Mouse (Mus musculus) forebrain, embryonic 12.5 days (tissue): Measurements from ENCODE around the gene Rnase1. TPM values are rescaled to one million over a fixed set of nuclear protein-coding genes. Genes with fewer than 3 reads are reported as not detected.

Experiments used
- ATAC-seq: fragments of 200-750 bp; cut with Nextera tagmentation; 2 replicates; pipeline ENCODE4 v1.8.0; 2017; ENCODE audit warnings: moderate TSS enrichment; ENCODE audit not compliant: low FRiP score
- H3K27ac ChIP-seq: fragments of 300-500 bp; sonication (generic); 2 replicates; pipeline ENCODE4 v1.5.1; 2016; ENCODE audit warnings: mild to moderate bottlenecking
- H3K27me3 ChIP-seq: fragments of 300-500 bp; sonication (generic); 2 replicates; pipeline ENCODE4 v1.6.1; 2016; ENCODE audit warnings: mild to moderate bottlenecking
- H3K36me3 ChIP-seq: fragments of 300-500 bp; sonication (generic); replicated peaks from 2 replicates; pipeline ENCODE4 v1.6.1; 2016; ENCODE audit warnings: mild to moderate bottlenecking
- H3K4me1 ChIP-seq: fragments of 300-500 bp; sonication (generic); 2 replicates; pipeline ENCODE4 v1.6.1; 2016
- H3K4me2 ChIP-seq: fragments of 300-500 bp; sonication (generic); 2 replicates; pipeline ENCODE4 v1.6.1; 2016; ENCODE audit warnings: mild to moderate bottlenecking, moderate library complexity
- H3K4me3 ChIP-seq: fragments of 300-500 bp; sonication (generic); replicated peaks from 2 replicates; pipeline ENCODE4 v1.5.1; 2016; ENCODE audit warnings: mild to moderate bottlenecking
- H3K9ac ChIP-seq: fragments of 300-500 bp; sonication (generic); 2 replicates; pipeline ENCODE4 v1.6.1; 2016; ENCODE audit warnings: mild to moderate bottlenecking
- H3K9me3 ChIP-seq: fragments of 300-500 bp; sonication (generic); 2 replicates; pipeline ENCODE4 v1.6.1; 2016
- WGBS: fragments of 180-500 bp; shearing (Covaris S2); methylation state at CpG from one replicate; pipeline ENCODE4 v1.1.7; 2016; 5-methylcytosine and 5-hydroxymethylcytosine counted together
- polyA plus RNA-seq: library from polyadenylated mRNA; unstranded; fragments of >200 nt; fragmentation: Nextera tagmentation; extraction: Ambion mirVana; gene quantifications from 2 replicates; pipeline ENCODE4 v1.2.1, GENCODE M21; 2016

Rnase1 gene
- polyA plus RNA-seq, 1 experiment from 2014 or later = not detected

DNA sequence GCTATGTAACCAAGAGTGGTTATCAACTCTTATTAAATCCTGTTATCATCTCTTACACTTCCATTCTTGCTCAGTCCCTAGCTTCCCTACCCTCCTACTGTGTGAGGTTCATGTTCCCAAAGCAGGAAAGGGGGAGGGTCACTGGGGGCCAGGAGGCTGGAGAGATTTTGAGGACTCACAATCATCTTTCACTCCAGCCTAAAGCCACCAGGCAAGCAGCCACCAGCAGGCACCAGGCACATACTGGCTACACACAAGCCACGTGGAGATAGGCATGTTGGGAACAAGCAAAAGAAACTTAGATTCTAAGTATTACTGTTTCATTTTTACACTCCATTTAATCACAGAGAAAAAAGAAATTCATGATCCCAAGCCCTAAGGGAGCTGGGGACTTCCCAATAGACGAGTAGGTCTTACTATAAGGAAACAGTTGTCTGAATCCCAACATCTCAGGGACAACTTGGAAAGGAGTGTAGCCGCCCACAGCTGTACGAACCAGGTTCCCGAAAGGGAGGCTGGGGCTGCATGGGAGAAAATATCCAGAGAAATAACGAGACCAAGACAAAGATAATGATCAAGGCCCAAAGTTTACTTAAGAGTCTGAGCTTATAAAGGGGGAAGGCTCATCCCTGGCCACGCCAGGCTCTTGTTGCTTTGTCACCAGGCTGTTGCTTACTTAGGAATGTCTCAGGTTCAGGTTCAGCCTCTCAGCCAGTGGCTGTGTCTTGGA is 15.3 kb downstream of the Rnase1 start:
- Histone ChIP-seq H3K4me1 (no peaks in the 10 kb centered on the region), H3K9me3 (no peaks in the 10 kb centered on the region), H3K4me3 (no peak overlapping the region), H3K27ac (no peak overlapping the region), H3K9ac (no peak overlapping the region), H3K36me3 (no peaks in the 10 kb centered on the region), H3K4me2 (no peak overlapping the region), H3K27me3 (no peaks in the 10 kb centered on the region)
- WGBS = 84% methylated on average over 7 of the region's 7 CpGs
- ATAC-seq = no peak

DNA sequence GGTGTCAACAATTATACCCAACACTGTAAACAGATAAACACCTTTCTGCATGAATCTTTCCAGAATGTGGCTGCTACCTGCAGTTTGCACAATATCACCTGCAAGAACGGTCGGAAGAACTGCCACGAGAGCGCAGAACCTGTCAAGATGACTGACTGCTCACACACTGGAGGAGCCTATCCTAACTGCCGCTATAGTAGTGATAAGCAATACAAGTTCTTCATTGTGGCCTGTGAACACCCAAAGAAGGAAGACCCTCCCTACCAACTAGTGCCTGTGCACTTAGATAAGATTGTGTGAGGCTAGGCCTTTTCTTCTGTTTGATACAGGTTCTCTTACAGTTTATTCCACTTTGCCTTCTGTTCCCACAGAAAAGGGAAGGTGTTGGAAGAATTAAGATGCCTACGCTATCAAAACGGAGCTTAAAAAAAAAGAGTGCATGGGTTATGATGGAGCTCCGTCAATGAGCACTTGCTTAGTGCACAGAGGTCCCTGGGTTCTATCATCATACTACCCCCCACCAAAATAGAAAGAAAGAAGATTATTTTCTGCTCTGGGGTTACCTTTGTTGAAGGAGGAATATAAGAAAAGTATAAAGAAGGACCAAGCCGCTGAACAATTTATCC is 16.2 kb downstream of the Rnase1 start:
- Histone ChIP-seq H3K27me3 (no peaks in the 10 kb centered on the region), H3K27ac (no peak overlapping the region), H3K9me3 (no peaks in the 10 kb centered on the region), H3K9ac (no peak overlapping the region), H3K36me3 (no peaks in the 10 kb centered on the region), H3K4me1 (no peaks in the 10 kb centered on the region), H3K4me2 (no peak overlapping the region), H3K4me3 (no peak overlapping the region)
- ATAC-seq = no peak
- WGBS = 91% methylated on average over 9 of the region's 9 CpGs

DNA sequence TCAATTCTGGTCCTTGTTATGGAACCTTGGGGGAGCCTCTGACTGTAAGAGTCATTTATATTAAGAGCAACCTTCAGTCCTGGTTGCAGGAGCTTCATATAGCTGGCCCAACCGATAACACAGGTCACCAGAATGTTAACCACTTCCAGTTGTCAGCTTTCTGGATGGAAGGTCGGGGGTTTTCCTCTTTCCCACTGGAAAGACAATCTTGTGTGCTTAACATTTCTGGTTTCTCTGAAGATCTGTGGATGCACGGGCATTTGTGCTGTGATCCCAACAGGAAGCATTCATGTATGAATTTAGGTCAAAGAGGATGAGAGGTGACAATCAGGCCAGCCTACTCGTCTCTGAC is 17.0 kb downstream of the Rnase1 start:
- Histone ChIP-seq H3K9me3 (no peaks in the 10 kb centered on the region), H3K27me3 (no peaks in the 10 kb centered on the region), H3K4me1 (no peaks in the 10 kb centered on the region), H3K36me3 (no peaks in the 10 kb centered on the region), H3K4me2 (no peak overlapping the region), H3K9ac (no peak overlapping the region), H3K27ac (no peak overlapping the region), H3K4me3 (no peak overlapping the region)
- 81% methylated on average over 4 of the region's 4 CpGs for WGBS
- no peak for ATAC-seq

DNA sequence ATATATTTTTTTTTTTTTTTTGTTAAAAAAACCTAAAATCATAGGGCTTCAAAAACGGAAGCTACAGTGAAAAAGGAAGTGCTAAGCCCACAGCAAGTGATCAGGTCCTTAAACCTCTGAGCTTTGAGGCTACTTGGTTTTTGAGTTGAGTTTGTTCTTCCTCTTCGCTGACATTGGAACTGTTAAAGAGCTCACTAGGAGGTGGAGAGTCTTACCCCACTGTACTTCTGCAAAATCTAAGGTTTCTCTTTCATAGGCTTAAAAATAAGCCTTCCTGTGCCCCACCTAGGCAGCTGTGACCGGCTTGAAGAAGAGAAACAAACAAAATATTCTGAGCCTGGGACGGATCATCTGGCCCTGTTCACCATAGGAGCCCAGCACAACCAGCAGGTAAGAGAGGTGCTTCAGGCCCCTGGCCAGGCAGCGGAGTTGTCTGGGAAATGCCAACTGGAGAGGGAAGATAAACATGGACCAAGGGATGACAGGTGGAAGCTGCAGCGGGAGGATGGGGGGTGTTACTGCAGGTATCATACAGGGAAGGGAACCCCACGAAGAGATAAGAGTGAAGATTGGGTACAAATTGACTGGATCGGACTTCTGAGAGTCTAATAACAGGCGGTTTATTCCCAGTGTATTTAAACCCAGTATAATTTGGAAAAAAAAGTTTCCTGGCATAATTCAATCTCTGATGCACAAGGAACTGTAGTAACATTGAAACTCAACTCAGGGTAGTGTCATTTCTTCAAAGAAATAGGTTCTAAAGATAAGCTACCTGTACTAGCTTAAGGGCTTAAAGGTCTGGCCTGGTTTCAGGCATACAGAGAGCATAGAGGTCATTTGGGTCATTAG is 17.6 kb downstream of the Rnase1 start:
- no peaks in the 10 kb centered on the region for H3K4me1 ChIP-seq
- H3K9me3 ChIP-seq = no peaks in the 10 kb centered on the region
- WGBS = 86% methylated on average over 9 of the region's 9 CpGs
- H3K27me3 ChIP-seq = no peaks in the 10 kb centered on the region
- H3K4me2 ChIP-seq = no peak overlapping the region
- no peak overlapping the region for H3K27ac ChIP-seq
- H3K36me3 ChIP-seq = no peaks in the 10 kb centered on the region
- no peak overlapping the region for H3K9ac ChIP-seq
- H3K4me3 ChIP-seq = no peak overlapping the region
- ATAC-seq = no peak

DNA sequence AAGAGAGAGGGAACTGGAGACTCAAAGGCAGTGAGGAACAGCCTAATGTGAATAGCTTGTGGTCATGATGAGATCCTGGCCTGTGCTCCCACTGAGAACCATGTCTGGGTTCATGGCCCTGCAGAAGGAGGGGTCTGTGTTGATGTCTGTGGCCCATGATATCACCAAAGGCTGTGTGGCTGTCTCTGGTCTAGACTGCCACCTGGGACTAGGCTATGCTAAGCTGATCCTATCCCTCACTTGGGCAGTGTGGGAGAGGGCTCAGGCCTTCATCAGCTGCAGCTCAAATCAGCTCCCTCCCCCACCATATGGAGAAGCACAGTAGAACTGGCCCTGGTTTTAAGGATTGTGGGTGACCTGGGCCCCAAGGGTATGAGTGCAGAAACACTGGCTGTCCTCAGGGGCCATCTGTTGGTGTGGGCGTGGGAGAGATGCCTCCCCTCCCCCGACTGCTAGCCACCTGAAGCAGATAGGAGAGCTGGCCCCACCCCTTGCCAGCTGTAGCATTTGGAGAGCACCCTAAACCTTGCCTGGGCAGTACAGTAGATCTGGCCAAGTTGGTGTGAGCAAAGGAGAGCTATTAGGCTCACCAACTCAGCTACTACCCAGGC is 18.8 kb downstream of the Rnase1 start:
- H3K9me3 ChIP-seq = no peaks in the 10 kb centered on the region
- H3K4me3 ChIP-seq = no peak overlapping the region
- H3K27me3 ChIP-seq = no peaks in the 10 kb centered on the region
- 78% methylated on average over 2 of the region's 2 CpGs for WGBS
- H3K9ac ChIP-seq = no peak overlapping the region
- no peaks in the 10 kb centered on the region for H3K36me3 ChIP-seq
- H3K27ac ChIP-seq = no peak overlapping the region
- no peak overlapping the region for H3K4me2 ChIP-seq
- no peak for ATAC-seq
- no peaks in the 10 kb centered on the region for H3K4me1 ChIP-seq

DNA sequence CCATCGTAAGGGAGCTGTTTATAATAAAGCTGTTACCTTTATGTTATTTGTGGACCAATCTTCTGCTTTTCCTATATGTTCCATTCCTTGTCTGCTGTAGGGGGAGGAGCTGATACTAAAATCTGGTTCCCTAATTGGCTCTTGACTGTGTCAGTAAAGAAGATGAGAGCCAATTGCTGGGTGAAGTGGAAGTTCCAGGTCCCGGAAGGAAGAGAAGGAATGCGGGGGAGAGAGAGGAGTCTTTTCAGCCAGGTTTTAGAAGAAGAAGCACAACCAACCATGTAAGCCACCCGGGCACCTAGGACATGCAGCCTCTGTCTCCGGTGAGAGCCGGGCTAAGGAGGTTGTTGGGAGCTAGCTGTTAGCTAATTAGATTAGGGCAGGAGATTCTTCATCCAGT is 20.9 kb downstream of the Rnase1 start:
- Histone ChIP-seq H3K4me3 (no peak overlapping the region), H3K4me2 (no peak overlapping the region), H3K36me3 (no peaks in the 10 kb centered on the region), H3K27ac (no peak overlapping the region), H3K9me3 (no peaks in the 10 kb centered on the region), H3K9ac (no peak overlapping the region), H3K27me3 (no peaks in the 10 kb centered on the region), H3K4me1 (no peaks in the 10 kb centered on the region)
- 79% methylated on average over 6 of the region's 6 CpGs for WGBS
- ATAC-seq = no peak

DNA sequence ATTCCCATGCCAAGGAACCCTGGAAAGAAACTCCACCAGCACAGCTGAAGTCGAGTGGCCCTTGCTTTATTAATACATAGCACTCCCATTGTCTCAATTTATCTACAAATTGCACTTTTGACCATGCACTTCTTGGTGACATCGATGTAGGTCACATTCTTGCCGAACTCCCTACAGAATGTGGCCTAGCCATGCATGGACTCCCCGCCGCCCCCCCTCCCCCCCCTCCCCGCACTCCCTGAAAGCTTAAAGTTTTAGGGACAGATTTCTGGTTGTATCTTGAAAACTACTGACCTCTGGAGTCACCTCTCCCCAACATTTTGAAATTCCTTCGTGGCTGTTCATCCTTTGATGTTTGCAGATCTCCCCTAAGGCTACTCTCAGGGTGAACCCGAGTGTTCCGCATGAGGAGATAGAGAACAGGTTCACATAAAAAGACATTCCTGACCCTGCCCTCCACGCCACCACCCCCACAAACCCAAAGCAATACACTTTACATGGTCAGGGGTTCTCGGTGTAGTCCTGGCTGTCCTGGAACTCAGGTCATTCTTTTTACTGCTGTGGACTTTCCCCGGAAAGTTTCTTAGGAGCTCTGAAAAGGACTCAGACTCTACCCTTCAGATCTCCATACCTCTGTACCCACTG is 32.5 kb downstream of the Rnase1 start, which contains the start of gene Eddm3b:
Gene Eddm3b, plus strand, starts transcription at position 511 of the 645 bp plus-strand sequence.
- 56% methylated on average over 12 of the region's 12 CpGs for WGBS
- ATAC-seq = no peak
- no peak within 1 kb of the TSS for H3K4me3 ChIP-seq
- H3K36me3 ChIP-seq = no peaks in the 10 kb centered on the region
- H3K9me3 ChIP-seq = no peaks in the 10 kb centered on the region; the same call in 1 of the 2 replicates
- H3K27ac ChIP-seq = no peak within 1 kb of the TSS
- no peaks in the 10 kb centered on the region for H3K27me3 ChIP-seq
- peak within 1 kb of the TSS; percentile 13; the same call in 1 of the 2 replicates for H3K4me2 ChIP-seq
- no peak within 1 kb of the TSS for H3K9ac ChIP-seq
- no peaks in the 10 kb centered on the region for H3K4me1 ChIP-seq

DNA sequence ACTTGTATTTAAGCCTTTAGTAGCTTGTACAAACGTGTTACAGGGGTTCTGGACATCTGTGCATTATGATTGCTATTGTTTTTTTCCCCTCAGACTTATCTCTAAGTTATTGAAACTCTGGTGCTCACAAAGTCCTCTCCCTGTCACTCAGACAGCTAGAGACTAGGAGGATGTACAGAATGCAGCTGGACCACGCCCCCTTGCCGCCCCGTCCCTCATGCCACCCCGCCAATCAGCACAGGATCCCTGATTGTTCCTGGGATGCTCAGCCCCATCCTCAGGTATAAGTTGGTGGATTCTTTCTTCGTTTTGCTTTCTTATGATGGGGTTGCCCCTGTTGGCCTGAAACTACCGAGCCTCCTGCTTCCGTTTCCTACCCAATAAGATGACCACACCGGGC is 33.1 kb downstream of the Rnase1 start:
- Histone ChIP-seq H3K4me1 (no peaks in the 10 kb centered on the region), H3K36me3 (no peaks in the 10 kb centered on the region), H3K9ac (no peak overlapping the region), H3K4me3 (no peak overlapping the region), H3K27ac (no peak overlapping the region), H3K9me3 (no peaks in the 10 kb centered on the region; the same call in 1 of the 2 replicates), H3K4me2 (peak overlapping the region; percentile 13; the same call in 1 of the 2 replicates), H3K27me3 (no peaks in the 10 kb centered on the region)
- WGBS = 22% methylated on average over 9 of the region's 9 CpGs
- ATAC-seq = no peak

DNA sequence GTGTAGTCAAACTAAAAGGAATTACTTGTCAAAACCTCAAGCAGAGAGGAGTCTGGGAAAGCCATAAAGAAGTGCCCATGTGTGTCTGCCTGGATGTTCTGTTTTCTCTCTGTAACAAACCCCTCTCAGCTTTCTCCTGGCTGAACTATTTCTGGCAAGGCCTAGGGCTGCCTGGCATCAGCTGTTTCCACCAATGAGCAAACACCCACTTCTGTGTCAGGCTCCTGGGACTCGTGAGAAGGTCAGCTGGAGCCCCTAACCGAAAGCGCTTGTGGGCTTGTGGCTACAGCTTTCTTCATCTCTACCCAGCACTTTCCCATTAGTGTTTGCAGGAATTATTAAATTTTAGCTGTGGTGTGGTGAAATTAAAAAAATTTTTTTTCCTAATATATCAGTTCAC is 34.6 kb downstream of the Rnase1 start:
- H3K36me3 ChIP-seq = no peaks in the 10 kb centered on the region
- 74% methylated on average over 3 of the region's 3 CpGs for WGBS
- ATAC-seq = no peak

DNA sequence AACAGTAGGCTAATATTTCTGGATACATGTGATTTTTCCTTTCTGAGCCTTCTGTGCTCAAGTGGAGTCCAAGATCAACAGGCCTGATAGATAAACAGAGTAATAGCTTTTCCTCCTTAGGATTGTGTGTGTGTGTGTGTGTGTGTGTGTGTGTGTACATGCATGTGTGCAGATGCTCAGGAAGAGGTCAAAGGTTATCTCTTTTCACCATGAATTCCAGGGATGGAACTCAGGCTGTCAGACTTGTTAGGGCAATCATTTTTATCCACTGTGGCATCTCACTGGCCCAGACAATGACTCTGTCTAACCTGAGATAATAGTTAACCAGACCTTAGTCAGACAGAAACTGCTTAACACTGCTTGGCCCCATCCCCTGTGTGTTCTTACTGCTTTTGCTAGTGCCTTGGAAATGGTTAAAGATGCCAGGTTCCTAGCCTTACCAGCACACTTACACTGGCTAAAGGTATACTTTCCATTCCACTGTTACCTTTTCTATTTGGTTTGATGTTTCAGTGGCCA is 40.1 kb downstream of the Rnase1 start:
- Histone ChIP-seq H3K4me1 (no peaks in the 10 kb centered on the region), H3K4me3 (no peak overlapping the region), H3K27ac (no peak overlapping the region), H3K27me3 (no peaks in the 10 kb centered on the region), H3K9me3 (no peaks in the 10 kb centered on the region; the same call in 1 of the 2 replicates), H3K9ac (no peak overlapping the region), H3K4me2 (no peak overlapping the region), H3K36me3 (no peaks in the 10 kb centered on the region)
- ATAC-seq = no peak

More for the DNA sequence above, 34.6 kb downstream of the Rnase1 start:
- H3K4me3 ChIP-seq = no peak overlapping the region
- no peaks in the 10 kb centered on the region; the same call in 1 of the 2 replicates for H3K9me3 ChIP-seq
- no peak overlapping the region for H3K4me2 ChIP-seq
- no peak overlapping the region for H3K9ac ChIP-seq
- H3K4me1 ChIP-seq = no peaks in the 10 kb centered on the region
- H3K27ac ChIP-seq = no peak overlapping the region
- no peaks in the 10 kb centered on the region for H3K27me3 ChIP-seq

DNA sequence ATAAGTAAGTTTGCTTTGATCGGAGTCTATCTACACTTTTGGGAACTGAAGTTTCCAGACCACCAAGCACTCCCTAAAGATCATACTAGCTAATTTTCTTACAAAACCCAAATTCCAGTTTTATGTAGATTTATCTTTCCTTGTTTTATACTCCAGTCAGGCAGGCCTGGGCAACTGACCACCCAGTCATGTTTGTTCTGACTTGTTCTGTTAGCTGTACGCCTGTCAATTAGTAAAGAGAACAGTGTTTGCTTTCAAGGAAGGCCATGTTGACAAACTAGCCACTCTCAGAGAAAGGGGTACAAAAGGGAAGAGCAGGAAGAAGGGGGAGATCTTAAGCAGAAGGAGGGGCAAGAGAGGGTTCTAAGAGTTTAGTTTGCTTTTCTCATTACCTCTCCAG is 42.2 kb downstream of the Rnase1 start:
- Histone ChIP-seq H3K9me3 (no peaks in the 10 kb centered on the region), H3K27me3 (no peaks in the 10 kb centered on the region), H3K9ac (no peak overlapping the region), H3K4me1 (no peaks in the 10 kb centered on the region), H3K4me2 (no peak overlapping the region), H3K36me3 (no peaks in the 10 kb centered on the region), H3K27ac (no peak overlapping the region), H3K4me3 (no peak overlapping the region)
- 83% methylated on average over 2 of the region's 2 CpGs for WGBS
- ATAC-seq = no peak
